Mouse (Mus musculus) small intestine, adult 10 weeks (tissue): ENCODE data around the gene Adipor2. TPM values are rescaled to one million over a fixed set of nuclear protein-coding genes. Genes with fewer than 3 reads are reported as not detected.

ENCODE experiments used
- polyA plus RNA-seq: library from polyadenylated mRNA; stranded (reverse); fragments of 350-450 nt; fragmentation: Illumina TruSeq; extraction: RNeasy Lipid Tissue Mini Kit (QIAGEN cat#74804); gene quantifications from one replicate; pipeline ENCODE4 v1.2.3, GENCODE M21; 2014; ENCODE audit warnings: low replicate concordance

Gene Adipor2
- 293 TPM for polyA plus RNA-seq

DNA sequence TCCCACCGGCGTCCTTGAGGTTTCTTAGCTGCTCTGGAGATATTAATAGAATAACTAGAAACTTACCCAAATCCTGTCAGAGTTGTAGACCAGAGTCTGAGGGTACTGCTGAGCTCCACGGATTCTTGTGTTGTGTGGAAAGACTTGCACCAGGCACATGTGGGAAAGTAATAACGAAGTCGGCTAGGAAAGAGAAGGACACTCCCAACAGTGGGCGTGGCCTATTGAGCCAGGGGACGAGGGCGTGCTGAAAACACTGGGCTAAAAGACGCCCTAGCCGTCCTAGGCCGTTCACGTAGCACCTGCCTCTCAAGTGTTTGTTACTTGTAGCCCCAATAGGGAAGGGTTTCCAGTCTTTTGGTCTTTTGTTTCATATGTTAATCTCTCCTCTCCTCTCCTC is at the start of gene Adipor2:
Gene Adipor2, minus strand, starts transcription at position 351 of the 400 bp plus-strand sequence.

DNA sequence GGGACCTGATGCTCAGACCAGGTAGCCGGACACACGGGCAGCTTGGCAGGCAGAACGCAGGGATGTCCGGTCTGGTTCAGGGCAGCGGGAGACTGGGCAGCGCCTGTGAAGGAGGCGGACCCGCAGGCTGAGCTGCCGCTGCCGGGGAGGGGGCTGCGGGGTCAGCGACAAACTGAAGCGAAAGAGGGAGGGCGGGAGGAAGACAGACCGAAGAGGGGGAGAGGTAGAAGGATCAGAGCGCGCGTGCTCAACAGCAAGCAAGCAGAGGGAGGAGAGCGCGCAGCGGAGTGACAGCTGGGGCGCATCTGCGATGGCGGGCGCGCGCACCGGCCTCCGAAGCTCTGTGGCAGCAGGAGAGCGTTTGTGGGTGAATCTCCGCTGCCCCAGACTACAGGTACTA is 87.0 kb downstream of the Adipor2 start, which contains the start of gene Lrtm2:
Gene Lrtm2, minus strand, starts transcription at position 261 of the 400 bp plus-strand sequence.

Other genes starting within 250 kb of the Adipor2 start
- 4.0 TPM for gene Dcp1b, start 242.5 kb downstream of the Adipor2 start, polyA plus RNA-seq
- gene Cacna1c, start 221.3 kb downstream of the Adipor2 start, polyA plus RNA-seq: 1.7 TPM
- gene Cacna2d4, start 181.2 kb downstream of the Adipor2 start, polyA plus RNA-seq: not detected
- gene Lrtm2, start 86.9 kb downstream of the Adipor2 start, polyA plus RNA-seq: not detected
- gene Fbxl14, start 62.0 kb upstream of the Adipor2 start, polyA plus RNA-seq: 29.0 TPM
- gene Wnt5b, start 126.6 kb upstream of the Adipor2 start, polyA plus RNA-seq: not detected